26 mouse cellular contexts compared by ENCODE assay signal in genomic region chr4:40925568-40925967, GRCm38 (mm10). TPM values are rescaled to one million over a fixed set of nuclear protein-coding genes. Genes with fewer than 3 reads are reported as not detected.
"Had no signal": no experiment of that assay in that cellular context is flagged by ENCODE, and none has a peak within 500 bp of the region (broad histone marks: within the 10 kb centered on the region; RNA-seq: fewer than 3 reads in every experiment).

No protein-coding gene starts in this region.

- H3K9me3 ChIP-seq: forebrain, embryonic 15.5 days; heart, embryonic 13.5 days; heart, embryonic 15.5 days; hindbrain, embryonic 13.5 days; hindbrain, embryonic 15.5 days; intestine, embryonic 15.5 days; limb, embryonic 13.5 days; limb, embryonic 15.5 days; liver, embryonic 12.5 days had no signal

- ATAC-seq: forebrain, embryonic 15.5 days; forebrain, postnatal 0 days; inflammation-experienced regulatory T-cells, adult 6 months; intestine, embryonic 15.5 days; intestine, postnatal 0 days; liver, embryonic 12.5 days had no signal

- H3K4me3 ChIP-seq: forebrain, embryonic 15.5 days; heart, adult 2 months; heart, embryonic 13.5 days; heart, embryonic 15.5 days; hindbrain, embryonic 13.5 days; hindbrain, embryonic 15.5 days; intestine, embryonic 15.5 days; layer of hippocampus, adult 2 months; left cerebral cortex, adult 2 months; limb, embryonic 13.5 days; limb, embryonic 15.5 days; liver, embryonic 12.5 days had no signal

- H3K36me3 ChIP-seq: forebrain, embryonic 15.5 days; heart, embryonic 13.5 days; heart, embryonic 15.5 days; hindbrain, embryonic 13.5 days; hindbrain, embryonic 15.5 days; intestine, embryonic 15.5 days; limb, embryonic 13.5 days; limb, embryonic 15.5 days; liver, embryonic 12.5 days had no signal

- H3K4me2 ChIP-seq: forebrain, embryonic 15.5 days; heart, embryonic 11.5 days; heart, embryonic 13.5 days; heart, embryonic 15.5 days; hindbrain, embryonic 13.5 days; hindbrain, embryonic 15.5 days; intestine, embryonic 15.5 days; limb, embryonic 13.5 days; limb, embryonic 15.5 days; liver, embryonic 12.5 days had no signal

- H3K4me1 ChIP-seq: forebrain, embryonic 15.5 days; heart, embryonic 13.5 days; heart, embryonic 15.5 days; hindbrain, embryonic 13.5 days; hindbrain, embryonic 15.5 days; intestine, embryonic 15.5 days; limb, embryonic 13.5 days; limb, embryonic 15.5 days; liver, embryonic 12.5 days had no signal

- H3K9ac ChIP-seq: forebrain, embryonic 15.5 days; forebrain, postnatal 0 days; heart, embryonic 13.5 days; heart, embryonic 15.5 days; hindbrain, embryonic 13.5 days; hindbrain, embryonic 15.5 days; intestine, embryonic 15.5 days; limb, embryonic 13.5 days; limb, embryonic 15.5 days; liver, embryonic 12.5 days; liver, embryonic 14.5 days had no signal

- DNase-seq: forebrain, postnatal 0 days; gastrocnemius, postnatal 14 days; gastrocnemius, postnatal 36 days; heart, adult 11 months; heart, adult 2 months; heart, postnatal 14 days; heart, postnatal 36 days; kidney, adult 2 months; kidney, postnatal 10 days had no signal

- H3K27me3 ChIP-seq: forebrain, embryonic 15.5 days; heart, embryonic 13.5 days; heart, embryonic 15.5 days; hindbrain, embryonic 13.5 days; hindbrain, embryonic 15.5 days; intestine, embryonic 15.5 days; limb, embryonic 13.5 days; limb, embryonic 15.5 days; liver, embryonic 12.5 days had no signal

- H3K27ac ChIP-seq: forebrain, embryonic 15.5 days; heart, adult 2 months; heart, embryonic 13.5 days; heart, embryonic 15.5 days; hindbrain, embryonic 13.5 days; hindbrain, embryonic 15.5 days; intestine, embryonic 15.5 days; layer of hippocampus, adult 2 months; left cerebral cortex, adult 2 months; limb, embryonic 13.5 days; limb, embryonic 15.5 days; liver, embryonic 12.5 days; liver, embryonic 14.5 days had no signal

RNA-seq across cellular contexts. Expression of gene Spink4, which starts 5.7 kb away (rescaled TPM):
- polyA plus RNA-seq: forebrain, embryonic 15.5 days; forebrain, postnatal 0 days; hindbrain, embryonic 11.5 days; hindbrain, embryonic 13.5 days; hindbrain, embryonic 15.5 days; inflammation-experienced regulatory T-cells, adult 6 months; limb, embryonic 11.5 days; limb, embryonic 13.5 days; limb, embryonic 15.5 days had no signal
